Mouse (Mus musculus) heart, postnatal 0 days (tissue): Measurements from ENCODE around the gene Insyn1.

Experiments used
- CTCF ChIP-seq: IDR thresholded peaks from 2 replicates; pipeline ENCODE4 v1.5.1; 2016; ENCODE audit warnings: antibody characterized with exemption, control low read depth, low read depth
- EP300 ChIP-seq: IDR thresholded peaks from 2 replicates; pipeline ENCODE4 v1.6.1; 2016; ENCODE audit warnings: antibody characterized with exemption, low read depth

GRCm38 (mm10) chr9:58527841-58528240 lies 39.4 kb downstream of the Insyn1 start:
- TF ChIP-seq CTCF = no peak
- TF ChIP-seq EP300 = no peak
